Mouse (Mus musculus) forebrain, embryonic 14.5 days (tissue): Measurements from ENCODE around the gene Fis1. TPM values are rescaled to one million over a fixed set of nuclear protein-coding genes. Genes with fewer than 3 reads are reported as not detected.
"Not testable (repeated sequence)": the region's sequence is repeated elsewhere in the genome, so short reads cannot be mapped to it uniquely, and the experiment has no call there.

Source experiments
- ATAC-seq: fragments of 200-750 bp; cut with Nextera tagmentation; 2 replicates; pipeline ENCODE4 v1.8.0; 2017; ENCODE audit warnings: mild to moderate bottlenecking, moderate library complexity
- DNase-seq: peaks from one replicate; pipeline ENCODE4 v3.0.0-alpha.2; 2015; ENCODE audit warnings: low spot score
- H3K27ac ChIP-seq: fragments of 300-500 bp; sonication (generic); 2 replicates; pipeline ENCODE4 v1.5.1; 2014; ENCODE audit warnings: low read depth, mild to moderate bottlenecking, control low read depth, low read length, moderate library complexity
- H3K27me3 ChIP-seq: fragments of 300-500 bp; sonication (generic); replicated peaks from 2 replicates; pipeline ENCODE4 v1.6.1; 2014; ENCODE audit warnings: low read length, control low read depth, mixed read lengths; ENCODE audit not compliant: control insufficient read depth, insufficient read depth
- H3K36me3 ChIP-seq: fragments of 300-500 bp; sonication (generic); 2 replicates; pipeline ENCODE4 v1.6.1; 2014; ENCODE audit warnings: low read length, control low read depth; ENCODE audit not compliant: control insufficient read depth, insufficient read depth
- H3K4me1 ChIP-seq: fragments of 300-500 bp; sonication (generic); 2 replicates; pipeline ENCODE4 v1.6.1; 2014; ENCODE audit warnings: antibody characterized with exemption, low read length, control low read depth; ENCODE audit not compliant: control insufficient read depth, insufficient read depth
- H3K4me2 ChIP-seq: fragments of 300-500 bp; sonication (generic); 2 replicates; pipeline ENCODE4 v1.6.1; 2014; ENCODE audit warnings: mild to moderate bottlenecking, control low read depth, low read length
- H3K4me3 ChIP-seq: fragments of 300-500 bp; sonication (generic); 2 replicates; pipeline ENCODE4 v1.5.1; 2014; ENCODE audit warnings: low read depth, low read length, control low read depth
- H3K9ac ChIP-seq: fragments of 300-500 bp; sonication (generic); 2 replicates; pipeline ENCODE4 v1.6.1; 2014; ENCODE audit warnings: mild to moderate bottlenecking, low read length, control low read depth, moderate library complexity
- H3K9me3 ChIP-seq: fragments of 300-500 bp; sonication (generic); replicated peaks from 2 replicates; pipeline ENCODE4 v1.6.1; 2016; ENCODE audit warnings: low read length, control low read depth, mixed read lengths; ENCODE audit not compliant: control insufficient read depth
- WGBS: fragments of 180-500 bp; shearing (Covaris S2); extraction: QIAGEN DNeasy Blood & Tissue Kit; methylation state at CpG from one replicate; pipeline ENCODE4 v1.1.7; 2014; 5-methylcytosine and 5-hydroxymethylcytosine counted together
- polyA plus RNA-seq: library from polyadenylated mRNA; unstranded; fragments of >200 nt; fragmentation: Nextera tagmentation; extraction: Ambion mirVana; gene quantifications from 2 replicates; pipeline ENCODE4 v1.2.1, GENCODE M21; 2014

The Fis1 gene
- polyA plus RNA-seq, 1 experiment from 2014 or later, result 495 TPM

DNA sequence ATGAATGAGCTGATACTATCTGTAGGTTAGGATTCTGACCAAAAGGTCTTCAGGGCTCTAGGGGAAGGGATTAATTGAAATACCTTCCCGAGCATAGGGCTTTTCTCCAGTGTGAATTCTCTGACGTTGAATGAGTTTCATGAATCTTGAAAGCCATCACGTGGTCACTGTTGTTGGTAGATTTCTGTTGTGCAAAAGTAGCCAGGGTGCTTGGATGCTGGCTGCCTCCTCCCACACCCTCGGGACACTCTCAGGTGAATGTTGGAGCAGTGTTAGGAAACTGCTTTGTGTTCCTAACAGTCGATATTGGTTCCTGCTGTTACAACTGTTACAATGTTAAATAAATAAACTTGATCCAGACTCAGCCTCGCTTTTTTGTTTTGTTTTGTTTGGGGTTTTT is 16.3 kb upstream of the Fis1 start:
- Histone ChIP-seq H3K4me3 (no peak overlapping the region), H3K9me3 (0 out of 2 replicates have a peak, but pooled peaks cover 2% of the 10 kb centered on the region), H3K4me2 (no peak overlapping the region), H3K4me1 (no peaks in the 10 kb centered on the region), H3K27me3 (no peaks in the 10 kb centered on the region), H3K36me3 (no peaks in the 10 kb centered on the region), H3K9ac (no peak overlapping the region), H3K27ac (no peak overlapping the region)
- DNase-seq, result no peak
- ATAC-seq, result no peak
- WGBS, result 86% methylated on average over 6 of the region's 6 CpGs

DNA sequence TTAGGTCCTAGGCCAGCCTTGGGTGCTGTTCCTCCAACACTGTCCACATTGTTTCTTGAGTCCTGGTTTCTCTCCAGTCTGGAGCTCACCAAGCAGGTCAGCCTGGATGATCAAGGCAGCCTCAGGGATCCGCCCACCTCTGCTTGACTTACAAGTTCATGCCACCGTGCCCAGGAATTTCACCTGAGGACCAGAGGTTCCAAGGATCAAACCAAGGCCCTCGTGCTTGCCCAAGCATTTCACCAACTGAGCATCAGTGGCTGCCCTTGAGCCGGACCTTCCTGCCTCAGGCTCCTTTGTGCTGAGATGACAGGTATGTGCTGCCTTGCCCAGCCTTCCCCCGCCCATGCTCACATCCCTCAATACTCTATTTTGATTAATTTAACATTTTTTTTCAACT is 15.5 kb upstream of the Fis1 start:
- H3K27ac ChIP-seq, result no peak overlapping the region
- H3K4me3 ChIP-seq, result no peak overlapping the region
- WGBS, result 90% methylated on average over 5 of the region's 5 CpGs
- ATAC-seq (no peak), DNase-seq (no peak)
- H3K4me2 ChIP-seq, result no peak overlapping the region
- no peaks in the 10 kb centered on the region for H3K4me1 ChIP-seq
- no peaks in the 10 kb centered on the region for H3K27me3 ChIP-seq
- H3K9ac ChIP-seq, result no peak overlapping the region
- 0 out of 2 replicates have a peak, but pooled peaks cover 2% of the 10 kb centered on the region for H3K9me3 ChIP-seq
- no peaks in the 10 kb centered on the region for H3K36me3 ChIP-seq

DNA sequence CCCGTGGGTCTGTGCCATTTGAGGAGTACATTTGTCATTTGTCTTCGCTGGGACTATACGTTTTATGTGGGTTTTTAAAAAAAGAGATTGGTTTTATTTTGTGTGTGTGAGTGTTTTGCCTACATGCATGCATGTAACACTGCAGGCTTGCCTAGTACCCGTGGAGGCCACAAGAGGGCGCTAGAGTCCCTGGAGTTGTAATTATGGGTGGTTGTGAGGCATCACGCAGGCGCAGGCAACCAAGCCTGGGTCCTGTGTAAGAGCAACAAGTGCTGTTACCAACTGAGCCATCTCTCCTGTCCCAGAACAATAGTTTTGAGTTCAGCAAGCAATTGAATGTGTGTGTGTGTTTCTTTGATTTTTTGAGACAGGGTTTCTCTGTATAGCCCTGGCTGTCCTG is 13.8 kb upstream of the Fis1 start:
- ATAC-seq (no peak), DNase-seq (no peak)
- Histone ChIP-seq H3K27me3 (no peaks in the 10 kb centered on the region), H3K4me1 (no peaks in the 10 kb centered on the region), H3K4me2 (no peak overlapping the region), H3K9me3 (0 out of 2 replicates have a peak, but pooled peaks cover 2% of the 10 kb centered on the region), H3K4me3 (no peak overlapping the region), H3K9ac (no peak overlapping the region), H3K36me3 (no peaks in the 10 kb centered on the region), H3K27ac (no peak overlapping the region)
- WGBS, result 70% methylated on average over 7 of the region's 7 CpGs

DNA sequence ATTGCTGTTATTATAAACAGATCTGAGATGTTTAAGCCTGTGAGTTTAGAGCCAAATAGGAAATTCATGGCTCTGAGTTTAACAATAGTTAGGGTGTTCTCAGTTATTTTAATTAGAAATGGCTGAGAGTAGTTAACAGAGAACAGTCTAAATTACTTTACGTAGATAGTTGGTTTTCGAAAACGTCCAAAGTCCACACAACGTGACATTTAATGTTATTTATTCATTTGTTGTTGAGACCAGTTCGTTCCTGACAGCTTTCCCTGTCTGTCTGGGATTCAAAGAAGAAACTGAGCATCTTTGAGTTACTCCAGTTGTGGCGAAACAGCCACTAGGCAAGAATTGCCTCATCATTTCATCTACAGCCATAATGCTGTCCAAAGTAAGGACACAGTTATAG is 13.0 kb upstream of the Fis1 start:
- not testable (repeated sequence) for H3K9me3 ChIP-seq, ATAC-seq, DNase-seq, H3K27me3 ChIP-seq, H3K9ac ChIP-seq, H3K4me3 ChIP-seq, H3K36me3 ChIP-seq, H3K4me1 ChIP-seq, H3K27ac ChIP-seq, H3K4me2 ChIP-seq
- WGBS, result 86% methylated on average over 6 of the region's 6 CpGs

DNA sequence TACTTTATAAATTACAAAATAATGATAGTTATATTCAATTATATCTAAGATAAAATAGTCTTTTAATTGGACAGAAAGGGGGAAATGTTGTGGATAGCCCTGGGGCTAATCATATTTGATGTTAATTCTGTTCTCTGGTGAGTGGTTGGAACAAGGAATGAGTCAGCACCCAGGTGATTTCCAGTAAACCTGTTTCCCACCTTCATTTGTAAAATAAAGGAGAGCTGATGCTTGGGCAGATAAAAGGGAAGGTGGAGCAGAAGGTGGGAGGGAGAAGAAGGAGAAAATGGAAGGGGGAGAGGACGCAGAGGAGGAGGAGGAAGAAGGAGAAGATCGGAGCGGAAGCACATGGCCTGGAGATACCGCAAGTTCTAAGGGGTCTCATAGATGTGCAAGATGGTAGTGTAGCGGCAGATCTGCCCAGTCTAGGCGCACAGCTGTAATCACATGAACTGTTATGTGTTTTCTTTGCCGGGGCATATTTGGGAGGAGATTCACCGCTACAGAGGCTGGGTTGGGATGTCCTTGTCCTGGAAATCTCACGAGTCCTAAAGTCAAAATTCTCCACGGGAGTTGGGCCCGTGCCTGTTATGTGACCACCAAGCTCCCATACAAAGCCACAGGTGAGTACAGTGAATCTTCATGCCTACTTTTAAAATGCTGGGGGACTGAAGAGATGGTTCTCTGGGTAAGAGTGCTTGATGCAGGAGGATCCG is 12.1 kb upstream of the Fis1 start:
- H3K9ac ChIP-seq, result no peak overlapping the region
- H3K4me1 ChIP-seq, result no peaks in the 10 kb centered on the region
- H3K4me3 ChIP-seq, result no peak overlapping the region
- H3K27me3 ChIP-seq, result no peaks in the 10 kb centered on the region
- DNase-seq (no peak), ATAC-seq (no peak)
- H3K4me2 ChIP-seq, result no peak overlapping the region
- 88% methylated on average over 12 of the region's 12 CpGs for WGBS
- H3K9me3 ChIP-seq, result 0 out of 2 replicates have a peak, but pooled peaks cover 2% of the 10 kb centered on the region
- no peak overlapping the region for H3K27ac ChIP-seq
- H3K36me3 ChIP-seq, result no peaks in the 10 kb centered on the region

DNA sequence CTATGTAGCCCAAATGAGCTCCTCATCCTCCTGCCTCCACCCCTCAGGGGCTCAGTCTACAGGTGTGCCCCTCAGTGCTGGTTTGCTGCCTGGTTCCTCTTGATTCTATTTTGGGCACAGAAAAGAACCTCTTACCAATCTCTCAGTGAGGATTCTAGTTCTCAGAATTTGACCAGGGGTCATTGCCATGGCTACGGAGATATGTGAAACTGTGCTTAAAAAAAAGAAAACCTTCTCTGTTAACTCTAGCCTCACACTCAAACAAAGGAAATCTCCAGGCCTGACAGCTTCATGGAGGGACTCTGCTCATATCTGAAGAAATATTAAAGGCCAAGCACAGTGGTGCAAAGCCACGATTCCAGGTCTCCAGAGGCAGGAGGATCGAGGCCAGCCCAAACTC is 10.3 kb upstream of the Fis1 start:
- 85% methylated on average over 3 of the region's 3 CpGs for WGBS
- no peak overlapping the region for H3K27ac ChIP-seq
- H3K36me3 ChIP-seq, result no peaks in the 10 kb centered on the region
- no peak overlapping the region for H3K4me2 ChIP-seq
- no peak overlapping the region for H3K9ac ChIP-seq
- DNase-seq (no peak), ATAC-seq (no peak)
- no peaks in the 10 kb centered on the region for H3K4me1 ChIP-seq
- 0 out of 2 replicates have a peak, but pooled peaks cover 2% of the 10 kb centered on the region for H3K9me3 ChIP-seq
- H3K27me3 ChIP-seq, result no peaks in the 10 kb centered on the region
- no peak overlapping the region for H3K4me3 ChIP-seq

DNA sequence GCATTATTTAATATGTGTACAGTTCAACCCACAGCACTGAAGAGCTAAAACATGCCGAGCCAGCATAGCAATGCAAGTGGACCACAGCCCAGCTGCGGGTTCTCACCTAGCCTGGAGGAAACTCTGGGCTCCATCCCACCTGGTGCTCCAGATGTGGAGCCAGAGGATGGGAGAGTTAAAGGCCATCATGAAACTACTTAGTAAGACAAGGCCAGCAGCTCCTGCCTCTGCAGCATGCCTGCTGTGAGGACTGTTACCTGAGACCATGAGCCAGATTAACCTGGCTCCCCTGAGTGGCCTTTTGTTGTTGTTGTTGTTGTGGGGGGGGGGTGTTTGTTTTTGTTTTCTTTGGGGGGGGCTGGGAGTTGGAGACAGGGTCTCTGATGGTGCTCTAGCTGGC is 9.7 kb upstream of the Fis1 start:
- no peak overlapping the region for H3K9ac ChIP-seq
- ATAC-seq (no peak), DNase-seq (no peak)
- H3K4me1 ChIP-seq, result no peaks in the 10 kb centered on the region
- 88% methylated on average over 2 of the region's 2 CpGs for WGBS
- no peak overlapping the region for H3K27ac ChIP-seq
- H3K27me3 ChIP-seq, result no peaks in the 10 kb centered on the region
- H3K4me2 ChIP-seq, result no peak overlapping the region
- no peaks in the 10 kb centered on the region for H3K36me3 ChIP-seq
- H3K9me3 ChIP-seq, result 0 out of 2 replicates have a peak, but pooled peaks cover 2% of the 10 kb centered on the region
- H3K4me3 ChIP-seq, result no peak overlapping the region

DNA sequence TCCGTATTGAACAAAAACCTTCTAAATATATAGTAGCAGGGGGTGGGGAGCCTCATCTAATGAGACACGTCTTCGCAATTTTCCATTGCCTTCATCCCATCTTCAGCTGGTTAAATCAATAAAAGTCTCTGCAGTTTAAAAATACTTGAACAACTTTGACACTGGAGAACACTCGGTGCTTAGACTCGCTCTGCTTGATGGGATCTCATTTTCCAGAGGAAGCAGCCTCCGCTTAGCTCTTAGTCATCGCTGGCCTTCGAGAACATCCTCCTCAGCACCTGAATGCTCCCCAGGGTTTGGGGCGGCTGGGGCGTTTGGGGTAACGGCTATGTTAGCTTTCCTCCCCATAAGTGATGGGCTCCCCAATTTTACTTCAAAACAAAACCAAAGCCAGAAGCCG is 8.0 kb upstream of the Fis1 start:
- ATAC-seq (no peak), DNase-seq (no peak)
- H3K27me3 ChIP-seq, result no peaks in the 10 kb centered on the region
- no peak overlapping the region for H3K9ac ChIP-seq
- H3K4me3 ChIP-seq, result no peak overlapping the region
- WGBS, result 85% methylated on average over 12 of the region's 12 CpGs
- H3K9me3 ChIP-seq, result no peaks in the 10 kb centered on the region
- no peak overlapping the region for H3K27ac ChIP-seq
- H3K4me2 ChIP-seq, result no peak overlapping the region
- H3K4me1 ChIP-seq, result no peaks in the 10 kb centered on the region
- no peaks in the 10 kb centered on the region for H3K36me3 ChIP-seq

DNA sequence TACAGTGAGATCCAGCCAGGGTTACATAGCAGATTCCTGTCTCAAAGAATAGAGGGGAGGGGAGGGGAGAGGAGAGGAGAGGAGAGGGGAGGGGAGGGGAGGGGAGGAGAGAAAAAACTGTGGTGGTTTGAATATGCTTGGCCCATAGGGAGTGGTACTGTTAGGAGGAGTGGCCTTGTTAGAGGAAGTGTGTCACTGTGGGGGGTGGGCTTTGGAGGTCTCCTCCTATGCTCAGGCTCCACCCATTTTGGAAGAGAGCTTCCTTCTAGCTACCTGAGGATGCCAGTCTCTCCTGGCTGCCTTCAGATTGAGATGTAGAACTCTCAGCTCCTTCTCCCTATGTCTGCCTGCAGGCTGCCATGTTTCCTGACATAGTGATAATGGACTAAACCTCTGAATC is 5.2 kb upstream of the Fis1 start:
- DNase-seq (no peak), ATAC-seq (no peak)
- no peak overlapping the region for H3K4me3 ChIP-seq
- no peaks in the 10 kb centered on the region for H3K36me3 ChIP-seq
- H3K9me3 ChIP-seq, result no peaks in the 10 kb centered on the region
- no peak overlapping the region for H3K9ac ChIP-seq
- H3K4me2 ChIP-seq, result no peak overlapping the region
- no peaks in the 10 kb centered on the region for H3K4me1 ChIP-seq
- no peaks in the 10 kb centered on the region for H3K27me3 ChIP-seq
- H3K27ac ChIP-seq, result no peak overlapping the region
